Mouse (Mus musculus) spleen, adult 2 months (tissue): ENCODE results near the gene Olfr1500.

ENCODE experiments used
- CTCF ChIP-seq: fragments of 200-500 bp; IDR thresholded peaks from 2 replicates; pipeline ENCODE4 v1.5.1; 2011; ENCODE audit warnings: mild to moderate bottlenecking, inconsistent platforms; ENCODE audit not compliant: insufficient read depth, insufficient read length, insufficient replicate concordance; ENCODE audit errors: extremely low read depth
- POLR2A ChIP-seq: fragments of 200-500 bp; IDR thresholded peaks from 2 replicates; pipeline ENCODE4 v1.6.1; 2011; ENCODE audit warnings: low read depth, low read length, inconsistent platforms

DNA sequence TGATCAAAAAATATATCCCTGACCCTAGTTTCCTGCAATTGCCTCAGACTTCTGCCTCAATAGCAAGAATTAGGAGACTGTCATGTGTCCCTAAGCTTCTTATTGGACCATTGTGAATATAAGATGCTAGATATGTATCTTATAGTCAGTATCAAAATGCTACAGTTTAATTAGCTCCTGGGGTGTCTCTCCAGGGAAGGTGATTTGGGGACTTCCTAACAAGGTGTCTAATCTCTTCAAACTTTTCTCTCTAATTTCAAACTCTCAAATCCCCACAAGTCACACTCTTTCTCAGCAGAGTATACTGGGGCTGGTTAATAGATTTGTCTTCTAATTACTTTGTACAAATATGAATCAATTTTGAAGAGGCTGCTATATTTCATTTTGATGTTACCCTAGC, 32.2 kb downstream of the Olfr1500 start, which contains the start of gene Olfr1497:
- TF ChIP-seq CTCF (no peak), POLR2A (no peak)
